Mouse (Mus musculus): ENCODE data around the gene Def8. TPM values are rescaled to one million over a fixed set of nuclear protein-coding genes. Genes with fewer than 3 reads are reported as not detected.
"Not testable (repeated sequence)": the region's sequence is repeated elsewhere in the genome, so short reads cannot be mapped to it uniquely, and the experiment has no call there.

The Def8 gene
- total and polyA plus RNA-seq, 2 experiments from 2014 or later, result 30.9 to 91.5 TPM

DNA sequence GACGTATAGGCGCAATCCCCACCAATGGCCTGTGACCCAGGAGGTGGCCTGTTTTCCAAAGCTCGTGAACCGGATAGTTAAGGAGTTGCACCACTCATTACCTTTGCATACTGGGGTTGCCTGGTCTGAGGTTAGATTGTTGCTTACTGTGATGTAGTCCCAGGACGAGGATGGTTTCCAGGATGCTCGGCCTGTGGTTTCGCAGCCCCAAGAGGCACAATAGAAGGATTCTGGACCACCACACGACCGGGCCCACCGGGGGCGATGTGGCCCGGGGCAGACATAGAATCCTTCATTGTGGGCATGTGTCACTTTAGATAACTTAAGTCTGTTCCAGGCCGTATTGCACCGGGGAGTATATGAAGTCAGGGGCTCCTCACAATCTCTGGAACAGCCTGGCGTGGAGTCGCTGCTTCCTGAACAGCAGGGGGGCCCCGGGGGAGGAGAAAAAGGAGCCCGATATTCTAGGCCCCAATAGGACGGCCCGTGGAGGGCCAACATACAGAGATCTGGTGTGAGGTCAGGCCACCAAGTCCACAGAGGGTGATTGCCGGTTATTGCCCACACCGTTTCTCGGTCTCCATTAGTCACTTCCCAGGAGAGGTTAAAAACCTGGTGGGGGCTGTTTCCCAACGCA lies 4.4 kb downstream of the Def8 start:
- ATAC-seq (ENCODE audit: insufficient read depth, low read depth), result no peak

DNA sequence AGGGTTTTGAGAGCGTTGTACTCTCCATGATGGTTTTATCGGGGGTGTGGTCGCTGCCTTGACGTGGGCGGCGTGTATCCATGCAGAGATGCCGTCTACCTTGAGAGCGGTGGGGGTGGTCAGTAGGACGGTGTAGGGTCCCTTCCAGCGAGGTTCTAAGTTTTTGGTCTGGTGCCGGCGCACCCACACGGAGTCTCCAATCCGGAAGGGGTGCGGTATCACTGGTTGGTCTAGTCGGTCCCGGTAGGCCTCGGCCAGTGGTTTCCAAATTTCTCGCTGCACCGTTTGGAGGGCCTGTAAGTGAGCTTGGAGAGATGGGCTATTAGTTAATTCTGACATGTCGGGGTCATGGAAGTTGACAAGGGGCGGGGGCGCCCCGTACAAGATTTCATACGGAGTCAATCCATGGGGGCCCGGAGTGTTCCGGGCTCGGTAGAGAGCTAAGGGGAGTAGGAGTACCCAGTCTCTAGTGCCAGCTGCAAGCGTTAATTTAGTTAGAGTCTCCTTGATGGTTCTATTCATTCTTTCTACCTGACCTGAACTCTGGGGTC lies 5.1 kb downstream of the Def8 start:
- H3K4me3 ChIP-seq (ENCODE audit: low read depth, low read length), result no peak overlapping the region
- H3K4me1 ChIP-seq (ENCODE audit: control insufficient read depth, insufficient read depth), result no peaks in the 10 kb centered on the region
- ATAC-seq (ENCODE audit: insufficient read depth, low read depth) (no peak), DNase-seq (ENCODE audit: low spot score) (no peak)
- no peaks in the 10 kb centered on the region for H3K27me3 ChIP-seq (ENCODE audit: control insufficient read depth, insufficient read depth, low read length)
- H3K9ac ChIP-seq (replicated peaks; ENCODE audit: low read depth, low read length), result no peak overlapping the region
- peaks cover 41% of the 10 kb centered on the region for H3K9me3 ChIP-seq (replicated peaks; ENCODE audit: control insufficient read depth, low read length)
- H3K36me3 ChIP-seq (replicated peaks; ENCODE audit: control insufficient read depth, insufficient read depth, low read length), result no peaks in the 10 kb centered on the region
- no peak overlapping the region for H3K4me2 ChIP-seq (ENCODE audit: low read depth, low read length)
- TF ChIP-seq CTCF (IDR thresholded peaks at IDR 0.05; ENCODE audit: low read depth) (no peak), EP300 (IDR thresholded peaks at IDR 0.05; ENCODE audit: low read depth) (no peak)
- 98% methylated on average over 29 of the region's 29 CpGs for WGBS
- no peak overlapping the region for H3K27ac ChIP-seq (ENCODE audit: low read depth)

More for the DNA sequence above, 4.4 kb downstream of the Def8 start:
- TF ChIP-seq EP300 (IDR thresholded peaks at IDR 0.05; ENCODE audit: low read depth), result no peak
- TF ChIP-seq CTCF (IDR thresholded peaks at IDR 0.05; ENCODE audit: low read depth), result no peak
- no peak for DNase-seq (ENCODE audit: low spot score)
- H3K9me3 ChIP-seq (replicated peaks; ENCODE audit: control insufficient read depth, low read length), result peaks cover 41% of the 10 kb centered on the region
- no peak overlapping the region for H3K4me3 ChIP-seq (ENCODE audit: low read depth, low read length)
- no peak overlapping the region for H3K4me2 ChIP-seq (ENCODE audit: low read depth, low read length)
- 96% methylated on average over 24 of the region's 24 CpGs for WGBS
- H3K9ac ChIP-seq (replicated peaks; ENCODE audit: low read depth, low read length), result no peak overlapping the region
- H3K4me1 ChIP-seq (ENCODE audit: control insufficient read depth, insufficient read depth), result no peaks in the 10 kb centered on the region
- no peak overlapping the region for H3K27ac ChIP-seq (ENCODE audit: low read depth)
- H3K36me3 ChIP-seq (replicated peaks; ENCODE audit: control insufficient read depth, insufficient read depth, low read length), result no peaks in the 10 kb centered on the region
- no peaks in the 10 kb centered on the region for H3K27me3 ChIP-seq (ENCODE audit: control insufficient read depth, insufficient read depth, low read length)

DNA sequence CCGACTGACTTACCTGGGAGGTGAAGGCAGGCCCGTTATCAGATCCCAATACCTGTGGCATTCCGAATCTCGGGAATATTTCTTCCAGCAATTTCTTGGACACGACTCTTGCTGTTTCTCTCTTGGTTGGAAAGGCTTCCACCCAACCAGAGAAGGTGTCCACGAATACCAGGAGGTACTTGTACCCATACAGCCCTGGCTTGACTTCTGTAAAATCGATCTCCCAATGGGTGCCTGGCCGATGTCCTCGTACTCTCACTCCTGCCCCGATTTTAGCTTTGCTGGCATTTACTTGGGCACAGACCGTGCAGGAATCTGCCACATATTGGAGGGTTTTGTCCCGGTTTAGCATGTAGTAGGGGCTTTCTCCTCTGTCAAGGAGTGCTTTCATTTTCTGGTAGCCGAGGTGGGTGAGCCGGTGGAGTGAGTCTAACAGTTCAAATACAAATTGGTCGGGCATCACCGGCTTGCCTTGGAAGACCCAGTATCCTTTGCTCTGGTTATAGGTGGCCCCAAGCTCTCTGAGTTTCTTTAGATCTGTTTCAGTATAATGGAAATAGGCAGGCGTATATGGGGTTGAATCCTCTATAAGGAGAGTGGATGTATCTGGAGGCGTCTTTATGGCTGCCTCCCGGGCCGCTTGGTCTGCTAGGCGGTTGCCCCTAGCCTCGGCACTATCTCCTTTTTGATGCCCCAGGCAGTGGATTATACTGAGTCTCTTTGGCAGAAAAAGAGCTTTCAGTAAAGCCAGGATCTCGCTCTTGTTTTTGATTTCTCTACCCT lies 5.8 kb downstream of the Def8 start:
- Histone ChIP-seq H3K36me3 (replicated peaks; ENCODE audit: control insufficient read depth, insufficient read depth, low read length) (no peaks in the 10 kb centered on the region), H3K4me3 (ENCODE audit: low read depth, low read length) (no peak overlapping the region), H3K4me1 (ENCODE audit: control insufficient read depth, insufficient read depth) (no peaks in the 10 kb centered on the region), H3K4me2 (ENCODE audit: low read depth, low read length) (no peak overlapping the region), H3K9me3 (replicated peaks; ENCODE audit: control insufficient read depth, low read length) (peaks cover 41% of the 10 kb centered on the region), H3K27me3 (ENCODE audit: control insufficient read depth, insufficient read depth, low read length) (no peaks in the 10 kb centered on the region), H3K27ac (ENCODE audit: low read depth) (no peak overlapping the region), H3K9ac (replicated peaks; ENCODE audit: low read depth, low read length) (no peak overlapping the region)
- no peak for ATAC-seq (ENCODE audit: insufficient read depth, low read depth)
- WGBS, result 91% methylated on average over 23 of the region's 23 CpGs
- DNase-seq (ENCODE audit: low spot score), result no peak
- no peak for TF ChIP-seq EP300 (IDR thresholded peaks at IDR 0.05; ENCODE audit: low read depth)
- TF ChIP-seq CTCF (IDR thresholded peaks at IDR 0.05; ENCODE audit: low read depth), result no peak

DNA sequence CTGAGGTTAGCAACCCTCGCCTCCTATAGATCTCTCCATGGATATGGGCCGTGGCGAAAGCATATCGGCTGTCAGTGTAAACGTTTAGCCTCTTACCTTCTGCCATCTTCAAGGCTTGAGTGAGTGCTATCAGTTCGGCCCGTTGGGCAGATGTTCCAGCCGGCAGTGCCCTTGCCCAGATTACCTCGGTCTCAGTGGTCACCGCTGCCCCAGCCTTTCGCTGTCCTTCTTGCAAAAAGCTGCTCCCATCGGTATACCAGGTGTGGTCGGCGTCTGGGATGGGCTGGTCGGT lies 6.3 kb downstream of the Def8 start:
- not testable (repeated sequence) for H3K27ac ChIP-seq (ENCODE audit: low read depth); H3K4me3 ChIP-seq (ENCODE audit: low read depth, low read length); H3K9ac ChIP-seq (replicated peaks; ENCODE audit: low read depth, low read length); H3K4me1 ChIP-seq (ENCODE audit: control insufficient read depth, insufficient read depth); H3K36me3 ChIP-seq (replicated peaks; ENCODE audit: control insufficient read depth, insufficient read depth, low read length); DNase-seq (ENCODE audit: low spot score); H3K4me2 ChIP-seq (ENCODE audit: low read depth, low read length); H3K27me3 ChIP-seq (ENCODE audit: control insufficient read depth, insufficient read depth, low read length); ATAC-seq (ENCODE audit: insufficient read depth, low read depth)
- WGBS, result 94% methylated on average over 15 of the region's 15 CpGs
- H3K9me3 ChIP-seq (replicated peaks; ENCODE audit: control insufficient read depth, low read length), result peaks cover 45% of the 10 kb centered on the region

- not testable (repeated sequence) for H3K27ac ChIP-seq (ENCODE audit: low read depth); H3K36me3 ChIP-seq (replicated peaks; ENCODE audit: control insufficient read depth, insufficient read depth, low read length); H3K27me3 ChIP-seq (ENCODE audit: control insufficient read depth, insufficient read depth, low read length); H3K4me1 ChIP-seq (ENCODE audit: control insufficient read depth, insufficient read depth); H3K4me2 ChIP-seq (ENCODE audit: low read depth, low read length); H3K9ac ChIP-seq (replicated peaks; ENCODE audit: low read depth, low read length); ATAC-seq (ENCODE audit: insufficient read depth, low read depth); DNase-seq (ENCODE audit: low spot score); H3K4me3 ChIP-seq (ENCODE audit: low read depth, low read length)
- 90% methylated on average over 7 of the region's 8 CpGs for WGBS
- H3K9me3 ChIP-seq (replicated peaks; ENCODE audit: control insufficient read depth, low read length), result peaks cover 45% of the 10 kb centered on the region
Observed at GRCm38 (mm10) chr8:123430936-123431335, 7.6 kb downstream of the Def8 start.
